Mouse (Mus musculus) CH12.LX (cell line): Measurements from ENCODE around the gene Kctd19.

ENCODE experiments used
- CTCF ChIP-seq, 2 experiments: IDR thresholded peaks in 1 of 2; conservative IDR thresholded peaks in 1 of 2; 2 replicates each; pipeline ENCODE4 v1.5.1; 2011 to 2012; ENCODE audit warnings: low read depth in 2 of 2, low read length in 2 of 2, improper control_type of control experiment in 1 of 2, inconsistent platforms in 1 of 2, mild to moderate bottlenecking in 1 of 2, moderate library complexity in 1 of 2
- ELF1 ChIP-seq: IDR thresholded peaks from 2 replicates; pipeline ENCODE4 v1.6.1; 2014; ENCODE audit warnings: low read depth, mild to moderate bottlenecking, inconsistent platforms, low read length, improper control_type of control experiment
- EP300 ChIP-seq: IDR thresholded peaks from 2 replicates; pipeline ENCODE4 v1.6.1; 2011; ENCODE audit warnings: low read length, improper control_type of control experiment
- GABPA ChIP-seq: IDR thresholded peaks from 2 replicates; pipeline ENCODE4 v1.6.1; 2012; ENCODE audit warnings: low read depth, low read length, improper control_type of control experiment, inconsistent platforms; ENCODE audit not compliant: insufficient replicate concordance
- JUN ChIP-seq: IDR thresholded peaks from 2 replicates; pipeline ENCODE4 v1.6.1; 2011; ENCODE audit warnings: low read depth, mild to moderate bottlenecking, low read length, improper control_type of control experiment, moderate library complexity; ENCODE audit not compliant: insufficient read depth
- MAFK ChIP-seq: IDR thresholded peaks from 2 replicates; pipeline ENCODE4 v1.6.1; 2011; ENCODE audit warnings: low read length, improper control_type of control experiment; ENCODE audit not compliant: insufficient replicate concordance
- MEF2A ChIP-seq: IDR thresholded peaks from 2 replicates; pipeline ENCODE4 v1.6.1; 2014; ENCODE audit warnings: low read depth, mild to moderate bottlenecking, inconsistent platforms, low read length, improper control_type of control experiment, borderline replicate concordance
- POLR2A ChIP-seq: IDR thresholded peaks from 2 replicates; pipeline ENCODE4 v1.6.1; 2011; ENCODE audit warnings: low read depth, mild to moderate bottlenecking, improper control_type of control experiment, low read length
- RCOR1 ChIP-seq: conservative IDR thresholded peaks from 2 replicates; pipeline ENCODE4 v1.6.1; 2012; ENCODE audit warnings: low read depth, mild to moderate bottlenecking, inconsistent platforms, low read length, improper control_type of control experiment
- SIN3A ChIP-seq: IDR thresholded peaks from 2 replicates; pipeline ENCODE4 v1.6.1; 2012; ENCODE audit warnings: low read length, improper control_type of control experiment, inconsistent platforms
- USF2 ChIP-seq: conservative IDR thresholded peaks from 2 replicates; pipeline ENCODE4 v1.6.1; 2011; ENCODE audit warnings: low read depth, low read length, improper control_type of control experiment
- ZNF384 ChIP-seq: IDR thresholded peaks from 2 replicates; pipeline ENCODE4 v1.6.1; 2012; ENCODE audit warnings: low read depth, low read length, improper control_type of control experiment, inconsistent platforms

DNA sequence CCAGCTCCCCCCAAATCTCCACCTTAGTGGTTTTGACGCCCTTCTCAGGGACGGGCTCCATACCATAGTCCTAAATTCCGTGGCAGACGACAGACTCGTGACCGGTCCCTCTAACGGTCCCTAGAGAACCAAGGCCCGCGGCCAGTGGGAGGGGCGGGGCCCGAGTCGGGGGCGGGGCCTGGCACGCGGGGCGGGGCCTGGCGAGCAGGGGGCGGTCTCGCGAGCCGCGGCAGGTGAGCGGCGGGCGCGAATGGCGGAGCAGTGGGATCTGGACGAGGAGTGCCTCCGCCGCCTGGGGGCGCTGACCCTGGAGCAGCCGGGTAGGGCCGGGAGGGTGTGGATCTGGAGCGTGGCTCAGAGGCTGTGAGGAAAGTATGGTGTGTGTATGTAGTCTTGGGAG is at the start of gene Kctd19, which contains the start of gene Lrrc36:
- TF ChIP-seq CTCF (conservative IDR thresholded peaks at IDR 0.05 in 1 of 2, IDR thresholded peaks at IDR 0.05 in 1 of 2; ENCODE audit: low read depth in 2 of 2, low read length in 2 of 2) (peak in 1 of 2 experiments; percentile 36; a peak in 1 of 4 replicates), SIN3A (no peak), POLR2A (no peak), RCOR1 (no peak), GABPA (no peak), ELF1 (no peak), MEF2A (no peak), ZNF384 (no peak), JUN (no peak), MAFK (no peak), EP300 (no peak), USF2 (no peak)
